Mouse (Mus musculus): ENCODE measurements around the gene Phf13. TPM values are rescaled to one million over a fixed set of nuclear protein-coding genes. Genes with fewer than 3 reads are reported as not detected.

The Phf13 gene
- polyA plus RNA-seq, 1 experiment from 2014 or later: 23.1 TPM

DNA sequence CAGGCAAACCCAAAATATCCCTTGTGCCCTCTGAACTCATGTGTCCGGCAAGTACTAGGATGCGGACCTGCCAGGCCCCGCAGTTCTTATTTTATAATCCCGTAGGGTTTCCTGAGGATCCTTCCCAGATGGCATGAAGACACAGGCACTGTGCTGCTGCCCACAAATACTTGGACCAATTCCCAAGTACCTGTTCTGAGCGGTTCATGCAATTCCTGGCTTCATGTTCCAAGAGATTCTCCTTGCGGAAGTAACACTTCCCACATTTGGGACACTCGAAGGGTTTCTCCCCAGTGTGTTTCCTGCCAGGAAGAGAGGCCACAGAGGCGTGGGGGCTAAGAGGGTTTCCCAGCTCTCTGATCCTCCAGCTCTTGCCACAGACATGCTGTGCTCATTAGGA is 26.4 kb upstream of the Phf13 start:
- H3K36me3 ChIP-seq (replicated peaks; ENCODE audit: control insufficient read depth, insufficient read depth, low read depth, low read length): peaks cover 11% of the 10 kb centered on the region
- 89% methylated on average over 8 of the region's 8 CpGs for whole genome bisulfite sequencing
- H3K4me3 ChIP-seq (ENCODE audit: low read depth, low read length): no peak overlapping the region
- H3K9ac ChIP-seq (replicated peaks; ENCODE audit: low read length): no peak overlapping the region
- H3K4me1 ChIP-seq (ENCODE audit: control insufficient read depth, insufficient read depth, low read length): peaks cover 6% of the 10 kb centered on the region
- no peak overlapping the region for H3K27ac ChIP-seq (replicated peaks; ENCODE audit: low read depth, low read length)
- H3K9me3 ChIP-seq (replicated peaks; ENCODE audit: control insufficient read depth, low read length): no peaks in the 10 kb centered on the region
- no peak overlapping the region for H3K4me2 ChIP-seq (ENCODE audit: low read depth, low read length)
- no peak for DNase-seq (ENCODE audit: low spot score)
- H3K27me3 ChIP-seq (ENCODE audit: control insufficient read depth, insufficient read depth, low read length): no peaks in the 10 kb centered on the region
- no peak for ATAC-seq (replicated peaks; ENCODE audit: insufficient number of reproducible peaks, low FRiP score, low TSS enrichment, low read depth)

DNA sequence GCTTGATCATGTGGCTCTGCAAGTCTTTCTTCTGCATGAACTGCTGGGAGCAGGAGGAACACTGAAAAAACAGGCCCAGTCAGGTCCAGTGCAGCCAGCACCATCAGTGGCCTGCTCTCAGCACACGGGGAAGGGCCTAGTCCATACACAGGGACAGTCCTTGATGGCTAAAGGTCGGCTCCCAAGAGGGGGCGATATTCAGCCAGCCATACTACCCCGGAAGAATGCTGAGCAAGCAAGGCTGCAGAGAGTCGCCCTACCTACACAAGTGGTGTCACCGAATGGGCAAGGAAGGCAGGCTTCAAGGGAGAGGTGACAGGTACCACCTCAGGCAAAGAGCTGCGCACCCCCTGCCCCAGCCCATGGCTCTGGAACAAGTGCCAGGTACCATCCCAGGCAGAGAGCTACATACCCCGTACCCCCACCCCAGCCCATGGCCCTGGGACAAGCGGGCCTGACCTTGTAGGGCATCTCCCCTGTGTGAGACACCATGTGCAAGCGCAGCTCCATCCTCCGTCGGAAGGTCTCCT is 25.6 kb upstream of the Phf13 start:
- no peaks in the 10 kb centered on the region for H3K27me3 ChIP-seq (ENCODE audit: control insufficient read depth, insufficient read depth, low read length)
- H3K27ac ChIP-seq (replicated peaks; ENCODE audit: low read depth, low read length): no peak overlapping the region
- H3K4me1 ChIP-seq (ENCODE audit: control insufficient read depth, insufficient read depth, low read length): peaks cover 5% of the 10 kb centered on the region
- WGBS: 75% methylated on average over 12 of the region's 12 CpGs
- no peaks in the 10 kb centered on the region for H3K9me3 ChIP-seq (replicated peaks; ENCODE audit: control insufficient read depth, low read length)
- no peak for ATAC-seq (replicated peaks; ENCODE audit: insufficient number of reproducible peaks, low FRiP score, low TSS enrichment, low read depth)
- H3K9ac ChIP-seq (replicated peaks; ENCODE audit: low read length): no peak overlapping the region
- H3K4me2 ChIP-seq (ENCODE audit: low read depth, low read length): no peak overlapping the region
- peaks cover 11% of the 10 kb centered on the region for H3K36me3 ChIP-seq (replicated peaks; ENCODE audit: control insufficient read depth, insufficient read depth, low read depth, low read length)
- no peak overlapping the region for H3K4me3 ChIP-seq (ENCODE audit: low read depth, low read length)
- no peak for DNase-seq (ENCODE audit: low spot score)

DNA sequence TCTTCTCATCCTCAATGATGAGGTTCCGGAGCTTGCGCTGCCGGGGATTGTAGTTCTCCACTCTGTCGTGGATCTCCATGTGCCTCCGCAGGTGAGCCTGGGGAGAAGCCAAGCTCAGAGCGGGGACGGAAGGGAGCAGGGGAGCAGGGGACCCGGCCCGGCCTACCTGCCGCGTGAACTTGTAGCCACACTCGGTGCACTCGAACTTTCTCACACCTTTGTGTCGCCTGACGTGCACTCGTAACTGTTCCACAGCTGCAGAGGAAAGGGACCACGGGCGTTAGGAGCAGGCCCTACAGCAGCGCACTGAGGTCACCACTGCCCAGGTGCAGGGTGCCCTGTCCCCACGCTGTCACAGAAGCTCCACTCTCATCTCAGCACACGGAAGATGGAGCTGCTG is 24.0 kb upstream of the Phf13 start:
- peaks cover 11% of the 10 kb centered on the region for H3K36me3 ChIP-seq (replicated peaks; ENCODE audit: control insufficient read depth, insufficient read depth, low read depth, low read length)

DNA sequence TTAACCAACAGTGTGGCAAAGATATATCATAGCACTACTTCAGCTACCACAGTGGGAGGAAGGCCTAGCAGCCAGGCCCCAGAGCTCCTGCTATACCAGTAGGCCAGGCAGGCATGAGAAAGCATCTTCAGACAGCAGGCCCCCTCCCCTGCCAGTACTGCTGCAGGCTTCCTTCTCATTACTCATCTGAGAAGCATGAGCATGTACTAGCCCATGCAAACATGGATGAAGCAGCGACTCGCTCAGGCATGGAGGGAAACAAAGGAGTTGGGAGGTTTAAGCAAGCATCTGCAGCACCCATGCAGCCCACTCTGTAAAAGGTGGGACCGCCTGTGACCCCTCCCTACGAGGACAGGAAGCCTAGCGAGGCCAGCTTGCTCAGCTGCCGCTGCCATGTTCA is 23.0 kb upstream of the Phf13 start:
- Histone ChIP-seq H3K4me1 (ENCODE audit: control insufficient read depth, insufficient read depth, low read length) (no peaks in the 10 kb centered on the region), H3K4me3 (ENCODE audit: low read depth, low read length) (no peak overlapping the region), H3K27ac (replicated peaks; ENCODE audit: low read depth, low read length) (no peak overlapping the region), H3K9ac (replicated peaks; ENCODE audit: low read length) (no peak overlapping the region), H3K9me3 (replicated peaks; ENCODE audit: control insufficient read depth, low read length) (no peaks in the 10 kb centered on the region), H3K4me2 (ENCODE audit: low read depth, low read length) (no peak overlapping the region), H3K36me3 (replicated peaks; ENCODE audit: control insufficient read depth, insufficient read depth, low read depth, low read length) (peaks cover 11% of the 10 kb centered on the region), H3K27me3 (ENCODE audit: control insufficient read depth, insufficient read depth, low read length) (no peaks in the 10 kb centered on the region)
- ATAC-seq (replicated peaks; ENCODE audit: insufficient number of reproducible peaks, low FRiP score, low TSS enrichment, low read depth): no peak
- no peak for DNase-seq (ENCODE audit: low spot score)
- WGBS: 87% methylated on average over 6 of the region's 6 CpGs

More for the DNA sequence above, 24.0 kb upstream of the Phf13 start:
- no peaks in the 10 kb centered on the region for H3K4me1 ChIP-seq (ENCODE audit: control insufficient read depth, insufficient read depth, low read length)
- 89% methylated on average over 21 of the region's 21 CpGs for WGBS
- no peak for ATAC-seq (replicated peaks; ENCODE audit: insufficient number of reproducible peaks, low FRiP score, low TSS enrichment, low read depth)
- H3K4me3 ChIP-seq (ENCODE audit: low read depth, low read length): no peak overlapping the region
- no peaks in the 10 kb centered on the region for H3K9me3 ChIP-seq (replicated peaks; ENCODE audit: control insufficient read depth, low read length)
- H3K4me2 ChIP-seq (ENCODE audit: low read depth, low read length): no peak overlapping the region
- no peak overlapping the region for H3K27ac ChIP-seq (replicated peaks; ENCODE audit: low read depth, low read length)
- no peak overlapping the region for H3K9ac ChIP-seq (replicated peaks; ENCODE audit: low read length)
- no peaks in the 10 kb centered on the region for H3K27me3 ChIP-seq (ENCODE audit: control insufficient read depth, insufficient read depth, low read length)
- no peak for DNase-seq (ENCODE audit: low spot score)

DNA sequence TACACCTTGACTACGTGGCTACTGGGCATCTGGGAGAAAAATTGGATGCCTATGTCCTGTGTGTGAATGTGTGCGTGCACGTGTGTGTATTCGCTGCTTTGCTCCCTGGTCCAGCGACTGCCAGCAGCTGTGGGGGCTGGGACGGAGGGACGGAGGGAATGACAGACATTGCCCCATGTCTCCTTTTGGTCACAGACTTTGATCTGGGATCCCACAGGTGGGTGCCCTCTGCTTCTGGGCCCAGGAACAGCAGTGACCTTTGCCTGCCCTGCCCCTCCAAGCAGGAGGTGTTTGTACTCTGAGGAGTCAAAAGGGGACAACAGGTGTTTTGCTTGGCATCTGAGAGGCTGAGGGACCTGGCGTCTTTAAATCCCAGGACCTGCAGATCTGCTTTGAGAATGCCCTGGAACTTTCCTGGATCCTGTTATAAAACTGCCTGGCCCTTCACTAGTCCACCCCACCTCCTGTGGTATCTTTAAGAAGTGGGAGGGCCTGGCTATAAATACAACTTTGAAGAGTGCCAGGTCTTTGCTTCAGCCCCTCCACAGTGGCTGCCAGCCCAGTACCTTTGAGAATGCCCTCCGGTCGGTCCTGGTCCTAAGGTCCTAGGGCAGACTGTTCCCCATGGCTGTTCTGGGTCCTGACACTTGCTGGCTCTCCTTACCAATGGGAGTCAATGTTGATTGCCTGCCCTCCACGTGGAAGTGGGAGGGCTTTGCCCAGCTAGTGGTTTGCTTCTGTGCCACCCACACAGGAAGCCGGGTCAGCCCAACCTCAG is 17.2 kb upstream of the Phf13 start:
- H3K9ac ChIP-seq (replicated peaks; ENCODE audit: low read length): no peak overlapping the region
- 87% methylated on average over 12 of the region's 12 CpGs for WGBS
- H3K27ac ChIP-seq (replicated peaks; ENCODE audit: low read depth, low read length): no peak overlapping the region
- H3K4me2 ChIP-seq (ENCODE audit: low read depth, low read length): no peak overlapping the region
- ATAC-seq (replicated peaks; ENCODE audit: insufficient number of reproducible peaks, low FRiP score, low TSS enrichment, low read depth): no peak
- no peaks in the 10 kb centered on the region; the same call in 1 of the 2 replicates for H3K36me3 ChIP-seq (replicated peaks; ENCODE audit: control insufficient read depth, insufficient read depth, low read depth, low read length)
- no peaks in the 10 kb centered on the region; the same call in 1 of the 2 replicates for H3K27me3 ChIP-seq (ENCODE audit: control insufficient read depth, insufficient read depth, low read length)
- H3K4me1 ChIP-seq (ENCODE audit: control insufficient read depth, insufficient read depth, low read length): peaks cover 4% of the 10 kb centered on the region
- no peaks in the 10 kb centered on the region for H3K9me3 ChIP-seq (replicated peaks; ENCODE audit: control insufficient read depth, low read length)
- H3K4me3 ChIP-seq (ENCODE audit: low read depth, low read length): no peak overlapping the region
- DNase-seq (ENCODE audit: low spot score): no peak

DNA sequence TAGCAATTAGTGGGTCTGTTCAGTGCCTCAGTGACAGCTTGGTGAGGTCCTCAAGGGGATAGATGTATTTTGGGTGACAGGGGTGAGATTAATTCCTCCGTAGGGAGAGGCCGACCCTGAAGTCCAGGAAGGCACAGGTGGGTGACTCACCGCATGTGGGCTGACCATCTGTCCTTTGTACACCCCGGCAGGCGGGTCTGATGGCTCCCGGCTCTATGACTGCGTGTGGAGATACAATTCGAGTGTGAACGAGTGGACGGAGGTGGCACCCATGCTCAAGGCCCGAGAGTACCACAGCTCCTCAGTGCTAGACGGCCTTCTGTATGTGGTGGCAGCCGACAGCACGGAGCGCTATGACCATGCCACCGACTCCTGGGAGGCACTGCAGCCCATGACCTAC is 16.1 kb upstream of the Phf13 start:
- no peak overlapping the region for H3K4me2 ChIP-seq (ENCODE audit: low read depth, low read length)
- 90% methylated on average over 16 of the region's 16 CpGs for WGBS
- H3K4me1 ChIP-seq (ENCODE audit: control insufficient read depth, insufficient read depth, low read length): peaks cover 4% of the 10 kb centered on the region
- H3K27ac ChIP-seq (replicated peaks; ENCODE audit: low read depth, low read length): no peak overlapping the region
- no peak for ATAC-seq (replicated peaks; ENCODE audit: insufficient number of reproducible peaks, low FRiP score, low TSS enrichment, low read depth)
- H3K9ac ChIP-seq (replicated peaks; ENCODE audit: low read length): no peak overlapping the region
- no peaks in the 10 kb centered on the region for H3K9me3 ChIP-seq (replicated peaks; ENCODE audit: control insufficient read depth, low read length)
- DNase-seq (ENCODE audit: low spot score): no peak
- H3K36me3 ChIP-seq (replicated peaks; ENCODE audit: control insufficient read depth, insufficient read depth, low read depth, low read length): no peaks in the 10 kb centered on the region; the same call in 1 of the 2 replicates
- H3K27me3 ChIP-seq (ENCODE audit: control insufficient read depth, insufficient read depth, low read length): no peaks in the 10 kb centered on the region; the same call in 1 of the 2 replicates
- no peak overlapping the region for H3K4me3 ChIP-seq (ENCODE audit: low read depth, low read length)

DNA sequence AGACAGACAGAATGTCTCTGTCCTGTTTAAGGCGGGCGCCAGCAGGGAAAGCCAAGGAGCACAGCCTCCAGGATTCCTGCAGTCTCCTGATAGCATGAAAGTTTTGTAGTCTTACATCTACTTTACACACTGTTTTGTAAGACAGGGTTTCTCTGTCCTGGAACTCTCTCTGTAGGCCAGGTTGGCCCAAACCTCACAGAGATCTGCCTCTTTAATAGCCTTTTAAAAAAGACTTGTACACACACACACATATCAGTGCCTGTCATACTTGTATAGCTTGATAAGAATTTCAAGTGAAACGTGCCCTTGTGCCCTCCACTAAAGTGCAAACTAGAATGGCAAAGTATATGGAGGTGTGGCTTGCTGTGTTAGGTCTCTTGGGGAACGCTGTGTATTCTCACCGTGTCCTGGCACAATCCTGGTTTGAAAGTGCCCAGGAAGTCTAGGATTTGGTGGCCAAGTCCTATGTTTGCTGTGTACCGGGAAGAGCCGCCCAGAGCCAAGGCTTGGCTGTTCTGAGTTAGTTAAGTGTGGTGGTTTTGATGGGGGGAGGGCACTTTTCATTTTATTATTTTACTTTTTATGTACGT is 15.2 kb upstream of the Phf13 start:
- 64% methylated on average over 8 of the region's 8 CpGs for WGBS
- Histone ChIP-seq H3K4me2 (ENCODE audit: low read depth, low read length) (peak overlapping the region; percentile 100), H3K27me3 (ENCODE audit: control insufficient read depth, insufficient read depth, low read length) (no peaks in the 10 kb centered on the region; the same call in 1 of the 2 replicates), H3K27ac (replicated peaks; ENCODE audit: low read depth, low read length) (no peak overlapping the region), H3K9me3 (replicated peaks; ENCODE audit: control insufficient read depth, low read length) (no peaks in the 10 kb centered on the region), H3K4me3 (ENCODE audit: low read depth, low read length) (peak overlapping the region; percentile 73), H3K36me3 (replicated peaks; ENCODE audit: control insufficient read depth, insufficient read depth, low read depth, low read length) (no peaks in the 10 kb centered on the region; the same call in 1 of the 2 replicates), H3K9ac (replicated peaks; ENCODE audit: low read length) (peak overlapping the region; percentile 23), H3K4me1 (ENCODE audit: control insufficient read depth, insufficient read depth, low read length) (peaks cover 4% of the 10 kb centered on the region)
- no peak for ATAC-seq (replicated peaks; ENCODE audit: insufficient number of reproducible peaks, low FRiP score, low TSS enrichment, low read depth)
- DNase-seq (ENCODE audit: low spot score): no peak

DNA sequence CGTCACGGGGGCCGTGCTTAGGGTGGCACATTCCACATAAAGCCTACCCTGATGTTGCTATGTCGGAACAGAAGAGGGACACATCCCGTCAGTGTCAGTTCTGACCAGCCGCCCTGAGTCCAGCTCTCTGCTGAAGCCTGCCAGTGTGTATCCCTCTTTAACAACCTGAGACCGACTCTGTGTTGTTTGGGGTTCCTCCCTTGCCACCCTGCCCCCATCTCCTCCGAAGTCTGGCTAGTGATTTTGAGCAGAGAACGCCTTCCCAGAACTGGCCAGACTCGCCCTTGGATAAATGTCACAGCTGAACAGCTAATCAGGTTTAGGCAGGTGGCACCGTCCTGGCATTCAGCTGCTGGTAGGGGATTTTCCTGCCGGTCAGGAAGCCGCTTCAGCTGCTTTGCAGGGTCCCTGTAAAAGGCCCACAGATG is 14.7 kb upstream of the Phf13 start:
- H3K4me1 ChIP-seq (ENCODE audit: control insufficient read depth, insufficient read depth, low read length): peaks cover 4% of the 10 kb centered on the region
- no peak for DNase-seq (ENCODE audit: low spot score)

More for the DNA sequence above, 14.7 kb upstream of the Phf13 start:
- WGBS: 5% methylated on average over 13 of the region's 13 CpGs
- H3K36me3 ChIP-seq (replicated peaks; ENCODE audit: control insufficient read depth, insufficient read depth, low read depth, low read length): no peaks in the 10 kb centered on the region; the same call in 1 of the 2 replicates
- peak overlapping the region; percentile 100 for H3K4me2 ChIP-seq (ENCODE audit: low read depth, low read length)
- H3K27ac ChIP-seq (replicated peaks; ENCODE audit: low read depth, low read length): no peak overlapping the region
- H3K4me3 ChIP-seq (ENCODE audit: low read depth, low read length): peak overlapping the region; percentile 73
- no peak for ATAC-seq (replicated peaks; ENCODE audit: insufficient number of reproducible peaks, low FRiP score, low TSS enrichment, low read depth)
- peak overlapping the region; percentile 23 for H3K9ac ChIP-seq (replicated peaks; ENCODE audit: low read length)
- no peaks in the 10 kb centered on the region; the same call in 1 of the 2 replicates for H3K27me3 ChIP-seq (ENCODE audit: control insufficient read depth, insufficient read depth, low read length)
- no peaks in the 10 kb centered on the region for H3K9me3 ChIP-seq (replicated peaks; ENCODE audit: control insufficient read depth, low read length)

Data from embryonic facial prominence, embryonic 11.5 days (tissue).